Mouse (Mus musculus) embryonic fibroblast, embryonic 13.5 days (primary cell): Measurements from ENCODE around the gene Klf7. TPM values are rescaled to one million over a fixed set of nuclear protein-coding genes. Genes with fewer than 3 reads are reported as not detected.

ENCODE experiments used
- H3K27ac ChIP-seq: 2 replicates; pipeline ENCODE4 v1.5.1; 2012; ENCODE audit warnings: low read length, control low read depth, inconsistent platforms; ENCODE audit not compliant: insufficient read depth
- H3K4me1 ChIP-seq: 2 replicates; pipeline ENCODE4 v1.6.1; 2011; ENCODE audit warnings: low read length; ENCODE audit not compliant: control insufficient read depth, insufficient read depth
- H3K4me3 ChIP-seq: 2 replicates; pipeline ENCODE4 v1.5.1; 2011; ENCODE audit warnings: mild to moderate bottlenecking, control low read depth, low read length; ENCODE audit not compliant: insufficient read depth
- CTCF ChIP-seq: IDR thresholded peaks from 2 replicates; pipeline ENCODE4 v1.5.1; 2011; ENCODE audit warnings: mild to moderate bottlenecking, control low read depth, low read length, moderate library complexity, borderline replicate concordance; ENCODE audit not compliant: insufficient read depth
- POLR2A ChIP-seq: IDR thresholded peaks from 2 replicates; pipeline ENCODE4 v1.6.1; 2011; ENCODE audit warnings: low read depth, mild to moderate bottlenecking, control low read depth, low read length, moderate library complexity
- polyA plus RNA-seq: library from polyadenylated mRNA; stranded (reverse); fragments of >200 nt; gene quantifications from 2 replicates; pipeline ENCODE4 v1.2.4, GENCODE M21; 2011; ENCODE audit warnings: low read depth; ENCODE audit not compliant: missing spikeins, insufficient read length

Klf7 gene
- polyA plus RNA-seq, 1 experiment: 34.3 TPM

DNA sequence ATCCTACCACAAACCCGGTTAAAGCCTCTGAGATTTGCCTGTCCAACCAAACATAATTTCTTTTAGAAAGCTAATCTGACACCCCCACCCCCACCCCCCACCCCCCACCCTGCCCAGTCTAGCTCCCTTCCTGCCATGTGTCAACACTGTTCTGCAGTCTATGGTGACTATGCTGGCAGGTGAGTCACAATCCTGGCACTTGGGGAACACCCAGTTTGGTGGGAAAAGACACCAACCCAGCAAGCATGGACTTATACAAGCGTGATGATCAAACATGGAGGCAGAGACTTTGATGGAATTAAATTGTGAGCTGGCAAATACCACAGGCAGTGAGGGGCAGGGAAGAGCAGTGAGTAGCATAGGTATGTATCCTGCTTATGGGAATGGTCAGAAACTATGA is 116.9 kb downstream of the Klf7 start:
- TF ChIP-seq CTCF (no peak), POLR2A (no peak)
- H3K27ac ChIP-seq: no peak overlapping the region
- H3K4me3 ChIP-seq: no peak overlapping the region
- H3K4me1 ChIP-seq: peaks cover 10% of the 10 kb centered on the region

DNA sequence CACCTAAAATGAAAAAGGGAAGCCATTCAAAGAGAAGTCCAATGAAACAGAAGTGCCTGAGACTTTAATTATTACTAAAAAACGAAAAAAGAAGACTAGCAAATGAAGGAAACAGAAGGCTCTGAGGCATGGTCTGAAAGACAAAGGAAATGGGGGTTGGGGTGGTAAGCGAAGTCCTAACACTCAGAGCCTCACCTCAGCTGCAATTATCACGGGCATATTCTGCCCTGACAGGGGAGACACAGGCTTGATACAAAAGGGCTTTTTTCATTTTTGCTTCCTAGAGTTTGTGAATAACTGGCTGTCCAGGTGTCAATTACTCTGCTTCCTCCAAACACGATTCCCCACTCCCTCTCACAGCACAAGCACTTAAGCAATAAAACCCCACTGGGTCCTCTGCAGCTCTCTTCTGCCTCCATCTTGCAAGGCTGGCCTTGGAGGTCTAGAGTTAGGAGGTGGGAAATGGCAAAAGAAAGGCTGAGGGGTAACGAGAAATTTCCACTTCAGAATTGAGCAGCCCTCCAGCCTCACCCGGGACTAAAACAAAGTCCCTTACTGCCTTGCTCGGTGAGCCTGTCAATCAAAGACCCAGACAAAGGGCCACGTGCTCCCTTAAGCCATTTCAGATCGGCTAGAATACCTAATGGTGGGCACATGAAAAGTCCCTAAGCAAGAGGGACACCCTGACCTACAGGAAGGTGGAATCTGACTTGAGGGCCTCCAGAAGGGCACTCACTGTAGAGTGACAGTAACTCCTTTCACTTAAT is 118.4 kb downstream of the Klf7 start:
- H3K27ac ChIP-seq: no peak overlapping the region
- TF ChIP-seq POLR2A: no peak
- TF ChIP-seq CTCF: no peak
- peaks cover 12% of the 10 kb centered on the region for H3K4me1 ChIP-seq
- H3K4me3 ChIP-seq: no peak overlapping the region

DNA sequence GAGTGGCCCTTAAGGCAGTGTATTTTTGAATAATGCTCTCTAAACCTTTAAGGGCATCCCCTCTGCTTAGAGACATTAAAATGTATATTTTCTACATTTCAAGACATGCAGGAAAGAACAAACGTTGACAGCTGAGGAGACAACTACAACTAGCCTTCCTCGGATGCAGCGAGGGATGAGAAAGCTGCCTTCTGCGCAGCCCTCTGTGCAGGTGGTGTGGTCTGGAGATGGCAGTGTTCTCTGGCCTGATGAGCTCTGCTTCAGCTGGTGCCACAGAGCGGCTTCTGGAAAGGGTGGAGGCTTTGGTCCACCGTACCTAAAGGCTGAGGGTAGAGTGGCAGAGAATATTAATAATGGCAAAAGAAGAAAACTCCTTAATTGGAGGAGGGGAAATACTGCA is 120.0 kb downstream of the Klf7 start:
- H3K4me3 ChIP-seq: no peak overlapping the region
- no peak overlapping the region for H3K27ac ChIP-seq
- H3K4me1 ChIP-seq: peaks cover 13% of the 10 kb centered on the region
- no peak for TF ChIP-seq POLR2A
- no peak for TF ChIP-seq CTCF

DNA sequence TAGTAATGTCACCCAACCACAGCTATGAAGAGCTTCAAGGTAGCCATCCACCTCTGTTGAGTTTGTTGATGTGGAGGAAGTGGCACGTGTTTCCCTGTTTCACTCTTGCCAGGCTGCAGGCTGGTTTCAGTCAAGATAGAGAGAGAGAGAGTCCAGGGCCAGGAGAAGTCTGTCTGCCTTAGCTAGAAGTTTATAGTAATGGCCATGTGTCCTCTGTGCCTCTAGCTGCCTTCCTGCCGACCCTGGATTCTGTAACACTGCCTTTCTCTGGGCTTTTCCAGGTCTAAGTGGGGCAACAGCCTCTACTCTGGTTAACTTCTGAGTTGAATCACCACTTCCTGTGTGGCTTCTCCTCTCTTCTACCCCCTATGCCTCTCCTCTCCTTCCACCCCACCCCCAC is 121.5 kb downstream of the Klf7 start:
- no peak overlapping the region for H3K27ac ChIP-seq
- peaks cover 15% of the 10 kb centered on the region for H3K4me1 ChIP-seq
- no peak for TF ChIP-seq CTCF
- no peak for TF ChIP-seq POLR2A
- no peak overlapping the region for H3K4me3 ChIP-seq

DNA sequence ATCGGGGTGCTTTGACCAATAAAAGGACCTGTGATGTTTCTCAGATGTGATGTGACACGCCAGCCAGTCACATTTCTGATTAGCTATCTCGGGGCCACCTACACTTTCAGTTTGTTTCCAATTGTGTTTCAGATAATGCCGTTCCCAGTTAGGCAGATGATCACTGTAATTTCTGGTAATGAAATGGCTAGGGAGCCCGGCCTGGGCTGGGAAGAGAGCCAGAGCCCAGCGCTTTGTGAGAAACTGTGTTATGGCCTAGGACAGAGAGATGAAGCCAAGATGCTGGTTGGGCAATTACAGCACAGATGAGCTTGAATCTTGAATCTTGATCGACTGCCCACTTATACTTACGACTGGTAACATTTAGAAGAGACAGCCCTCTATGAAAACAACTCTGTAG is 122.6 kb downstream of the Klf7 start:
- TF ChIP-seq POLR2A (no peak), CTCF (no peak)
- Histone ChIP-seq H3K4me1 (peaks cover 10% of the 10 kb centered on the region), H3K4me3 (no peak overlapping the region), H3K27ac (no peak overlapping the region)

DNA sequence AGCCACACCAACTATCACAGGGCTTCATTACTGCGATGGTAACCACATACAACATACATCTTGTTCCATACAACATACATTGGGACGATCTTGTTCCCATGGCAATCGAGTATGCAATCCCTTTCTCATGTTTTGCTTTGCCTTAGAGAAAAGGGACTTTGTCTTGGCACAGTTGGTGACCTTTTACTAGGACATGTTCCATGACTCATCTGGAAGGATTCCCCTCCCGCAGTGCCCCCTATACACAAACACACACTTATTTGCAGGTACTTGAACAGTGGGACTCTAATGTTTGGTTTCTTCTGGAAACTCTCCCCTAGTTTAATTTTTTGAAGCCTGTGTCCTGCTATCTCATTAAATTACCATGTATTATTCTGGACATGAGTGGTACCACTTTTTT is 123.2 kb downstream of the Klf7 start:
- peaks cover 10% of the 10 kb centered on the region for H3K4me1 ChIP-seq
- H3K4me3 ChIP-seq: no peak overlapping the region
- no peak overlapping the region for H3K27ac ChIP-seq
- TF ChIP-seq POLR2A: no peak
- TF ChIP-seq CTCF: no peak

DNA sequence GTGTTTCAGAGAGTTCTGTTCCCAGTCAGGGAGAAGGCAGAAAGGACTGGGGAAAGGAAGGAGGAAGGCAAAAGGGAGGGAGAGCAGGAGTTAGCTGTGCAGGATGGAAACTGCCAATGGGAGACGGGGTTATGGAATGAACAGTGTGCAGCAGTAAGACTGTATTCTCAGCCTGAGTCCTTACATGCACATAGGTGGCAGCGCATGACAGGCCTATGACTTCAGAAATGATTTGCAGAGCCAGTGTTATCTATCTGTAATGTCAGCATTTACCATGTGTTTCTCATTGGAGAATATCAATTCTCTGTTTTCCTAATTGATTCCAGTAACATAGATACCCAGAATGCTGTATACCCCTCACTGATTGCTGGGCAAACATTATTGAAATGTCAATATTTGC is 123.9 kb downstream of the Klf7 start:
- TF ChIP-seq POLR2A (no peak), CTCF (no peak)
- H3K4me3 ChIP-seq: no peak overlapping the region
- H3K27ac ChIP-seq: no peak overlapping the region
- H3K4me1 ChIP-seq: peaks cover 10% of the 10 kb centered on the region

DNA sequence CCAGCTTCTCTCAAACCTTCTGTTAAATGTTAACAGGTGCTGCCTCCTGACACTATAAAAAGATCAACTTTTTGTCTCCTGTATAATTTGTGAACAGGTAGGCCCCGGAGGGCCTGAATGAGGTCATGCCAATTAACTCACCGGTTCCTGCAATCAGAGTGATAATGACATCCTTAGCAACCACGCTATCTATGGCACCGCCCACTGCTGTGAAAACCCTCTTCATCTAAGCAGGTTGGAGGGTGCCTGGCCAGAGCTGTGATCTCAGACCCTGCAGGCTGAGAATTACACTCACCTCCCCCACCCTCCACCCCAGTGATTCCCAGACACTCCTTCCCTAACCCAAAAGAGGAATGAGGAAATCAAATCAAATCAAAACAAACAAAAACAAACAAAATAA is 126.3 kb downstream of the Klf7 start:
- Histone ChIP-seq H3K27ac (no peak overlapping the region), H3K4me1 (peaks cover 10% of the 10 kb centered on the region), H3K4me3 (no peak overlapping the region)
- TF ChIP-seq POLR2A: no peak
- no peak for TF ChIP-seq CTCF

DNA sequence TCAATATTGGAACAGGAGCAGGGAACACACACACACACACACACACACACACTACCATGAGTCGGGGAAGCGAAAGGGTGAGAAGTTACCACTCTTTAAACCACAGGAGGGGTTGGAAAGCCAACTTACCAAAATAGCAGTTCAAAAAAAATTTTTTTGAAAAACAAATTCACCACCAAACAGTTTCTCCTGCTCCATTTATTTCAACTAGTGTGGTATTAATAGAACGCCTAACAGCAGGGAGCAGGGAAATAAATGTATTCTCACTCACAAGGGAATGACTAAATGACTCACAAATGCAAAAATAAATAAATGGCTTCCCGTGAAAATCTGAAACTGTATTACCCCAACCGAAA is 127.0 kb downstream of the Klf7 start:
- Histone ChIP-seq H3K4me3 (no peak overlapping the region), H3K27ac (no peak overlapping the region), H3K4me1 (peaks cover 8% of the 10 kb centered on the region)
- no peak for TF ChIP-seq CTCF
- TF ChIP-seq POLR2A: no peak

DNA sequence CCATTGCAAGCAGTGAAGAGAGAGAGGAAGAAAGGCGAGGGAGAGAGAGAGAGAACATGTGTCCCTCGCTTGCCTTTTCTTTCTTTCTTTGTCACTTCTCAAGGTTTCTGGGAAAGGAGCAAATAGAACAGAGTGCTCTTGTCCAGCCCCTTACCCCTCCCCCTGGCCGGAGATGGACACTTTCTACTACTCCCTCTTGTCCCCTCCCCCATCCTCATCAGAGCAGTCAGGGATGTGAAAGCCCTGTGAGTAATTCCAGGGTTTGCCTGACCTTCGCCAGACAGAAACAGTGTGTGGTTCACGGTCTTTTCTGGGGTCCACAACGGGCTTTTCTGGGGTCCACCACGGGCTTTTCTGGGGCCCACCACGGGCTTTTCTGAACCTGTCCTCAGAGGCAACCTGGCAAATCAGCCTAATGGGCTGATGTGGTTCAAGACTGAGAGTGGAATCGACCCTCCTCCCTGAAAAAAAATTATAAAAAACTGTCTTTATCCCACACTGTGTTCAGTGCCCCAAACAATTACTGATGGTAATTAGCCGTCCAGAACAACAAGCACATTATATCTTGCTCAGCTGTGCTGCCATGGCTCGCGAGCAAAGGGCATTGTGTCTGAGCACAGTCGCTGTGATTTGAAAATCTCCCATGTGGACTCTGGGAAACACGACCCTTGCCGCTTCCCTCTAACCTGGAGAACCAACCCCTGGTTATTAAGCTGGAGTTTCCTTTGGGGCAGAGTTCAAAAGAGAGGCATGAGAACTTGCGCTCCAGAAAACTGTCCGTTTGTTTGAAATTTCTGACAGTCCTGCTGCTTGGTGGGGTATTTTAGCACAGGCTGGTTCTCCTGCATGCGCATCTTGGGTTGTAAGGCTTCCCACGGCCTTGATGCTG is 127.6 kb downstream of the Klf7 start:
- Histone ChIP-seq H3K4me1 (peaks cover 8% of the 10 kb centered on the region), H3K4me3 (no peak overlapping the region), H3K27ac (no peak overlapping the region)
- TF ChIP-seq POLR2A (no peak), CTCF (no peak)
